Mouse (Mus musculus) limb, embryonic 14.5 days (tissue): ENCODE data around the gene Rnf34. TPM values are rescaled to one million over a fixed set of nuclear protein-coding genes. Genes with fewer than 3 reads are reported as not detected.

Experiments
- ATAC-seq: fragments of 200-750 bp; cut with Nextera tagmentation; 2 replicates; pipeline ENCODE4 v1.8.0; 2017; ENCODE audit warnings: low read depth, moderate number of reproducible peaks, moderate TSS enrichment; ENCODE audit not compliant: low FRiP score
- DNase-seq: peaks from one replicate; pipeline ENCODE4 v3.0.0-alpha.2; 2015; ENCODE audit warnings: low spot score
- H3K27ac ChIP-seq: fragments of 300-500 bp; sonication (generic); replicated peaks from 2 replicates; pipeline ENCODE4 v1.5.1; 2014; ENCODE audit warnings: low read depth, mild to moderate bottlenecking, low read length, moderate library complexity, mixed read lengths
- H3K27me3 ChIP-seq: fragments of 300-500 bp; sonication (generic); 2 replicates; pipeline ENCODE4 v1.6.1; 2014; ENCODE audit warnings: low read length, mixed read lengths; ENCODE audit not compliant: control insufficient read depth, insufficient read depth
- H3K36me3 ChIP-seq: fragments of 300-500 bp; sonication (generic); 2 replicates; pipeline ENCODE4 v1.6.1; 2014; ENCODE audit warnings: mild to moderate bottlenecking, low read length, moderate library complexity, mixed read lengths; ENCODE audit not compliant: control insufficient read depth, insufficient read depth
- H3K4me1 ChIP-seq: fragments of 300-500 bp; sonication (generic); 2 replicates; pipeline ENCODE4 v1.6.1; 2014; ENCODE audit warnings: antibody characterized with exemption, low read length, mixed read lengths; ENCODE audit not compliant: control insufficient read depth, insufficient read depth
- H3K4me2 ChIP-seq: fragments of 300-500 bp; sonication (generic); replicated peaks from 2 replicates; pipeline ENCODE4 v1.6.1; 2014; ENCODE audit warnings: low read depth, mild to moderate bottlenecking, low read length, moderate library complexity; ENCODE audit not compliant: severe bottlenecking
- H3K4me3 ChIP-seq: fragments of 300-500 bp; sonication (generic); replicated peaks from 2 replicates; pipeline ENCODE4 v1.5.1; 2014; ENCODE audit warnings: low read length
- H3K9ac ChIP-seq: fragments of 300-500 bp; sonication (generic); 2 replicates; pipeline ENCODE4 v1.6.1; 2014; ENCODE audit warnings: mild to moderate bottlenecking, low read depth, low read length, moderate library complexity; ENCODE audit not compliant: severe bottlenecking
- H3K9me3 ChIP-seq: fragments of 300-500 bp; sonication (generic); 2 replicates; pipeline ENCODE4 v1.6.1; 2016; ENCODE audit warnings: low read length; ENCODE audit not compliant: control insufficient read depth
- POLR2A ChIP-seq: fragments of 200-500 bp; IDR thresholded peaks from 2 replicates; pipeline ENCODE4 v1.8.0; 2012; ENCODE audit warnings: inconsistent platforms, mild to moderate bottlenecking, moderate library complexity, borderline replicate concordance; ENCODE audit not compliant: insufficient read depth, insufficient read length; ENCODE audit errors: extremely low read depth
- WGBS: fragments of 180-500 bp; shearing (Covaris S2); extraction: QIAGEN DNeasy Blood & Tissue Kit; methylation state at CpG from one replicate; pipeline ENCODE4 v1.1.7; 2014; 5-methylcytosine and 5-hydroxymethylcytosine counted together
- polyA plus RNA-seq, 2 experiments: library from polyadenylated mRNA; depleted of rRNA in 1 of 2; stranded (reverse) in 1 of 2; unstranded in 1 of 2; fragments of >200 nt; fragmentation: Nextera tagmentation in 1 of 2; extraction: Ambion mirVana in 1 of 2; gene quantifications; 2 replicates each; pipeline versions ENCODE4 v1.2.1 to v1.2.3; 2012 to 2014

Gene Rnf34
- polyA plus RNA-seq, 2 experiments, result 23.5 to 33.7 TPM

DNA sequence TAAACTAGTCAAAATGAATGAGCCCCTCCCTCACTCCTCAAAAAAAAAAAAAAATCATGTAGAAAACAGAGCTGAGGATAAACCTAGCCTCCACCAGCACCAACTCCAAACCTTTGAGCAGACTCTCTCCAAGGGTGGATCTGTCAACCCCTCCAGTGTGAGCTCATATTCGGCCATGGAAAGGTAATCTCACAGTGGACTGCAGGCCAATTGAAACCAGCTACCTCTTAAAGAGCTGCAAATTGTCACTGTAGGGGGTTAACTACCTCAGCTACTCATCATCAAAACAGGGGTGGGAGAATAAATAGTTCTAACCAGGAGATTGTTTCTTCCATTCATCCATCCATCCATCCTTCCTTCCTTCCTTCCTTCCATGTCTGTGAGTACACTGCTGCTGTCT lies 57.3 kb downstream of the Rnf34 start:
- Histone ChIP-seq H3K4me1 (no peaks in the 10 kb centered on the region; the same call in 1 of the 2 replicates), H3K9me3 (no peaks in the 10 kb centered on the region), H3K27me3 (no peaks in the 10 kb centered on the region), H3K4me3 (no peak overlapping the region), H3K36me3 (no peaks in the 10 kb centered on the region), H3K27ac (no peak overlapping the region), H3K9ac (no peak overlapping the region), H3K4me2 (no peak overlapping the region)
- DNase-seq (no peak), ATAC-seq (no peak)
- 60% methylated on average over 1 of the region's 1 CpGs for WGBS
- TF ChIP-seq POLR2A, result no peak

DNA sequence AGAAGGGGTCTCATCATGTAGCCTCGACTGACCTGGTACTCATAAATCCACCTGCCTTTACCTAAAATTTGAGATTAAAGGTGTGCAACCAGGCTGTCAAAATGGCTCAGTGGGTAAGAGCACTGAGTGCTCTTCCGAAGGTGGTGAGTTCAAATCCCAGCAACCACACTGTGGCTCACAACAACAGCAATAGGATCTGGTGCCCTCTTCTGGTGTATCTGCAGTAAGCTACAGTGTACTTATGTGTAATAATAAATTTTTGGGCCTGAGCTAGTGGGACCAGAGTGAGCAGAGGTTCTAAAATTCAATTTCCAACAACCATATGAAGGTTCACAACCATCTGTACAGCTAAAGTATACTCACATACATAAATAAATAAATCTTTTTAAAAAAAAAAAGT lies 58.2 kb downstream of the Rnf34 start:
- Histone ChIP-seq H3K36me3 (no peaks in the 10 kb centered on the region), H3K27ac (no peak overlapping the region), H3K9ac (no peak overlapping the region), H3K27me3 (no peaks in the 10 kb centered on the region), H3K4me1 (no peaks in the 10 kb centered on the region; the same call in 1 of the 2 replicates), H3K4me3 (no peak overlapping the region), H3K4me2 (no peak overlapping the region), H3K9me3 (no peaks in the 10 kb centered on the region)
- TF ChIP-seq POLR2A, result no peak
- 85% methylated on average over 2 of the region's 2 CpGs for WGBS
- DNase-seq, result no peak
- ATAC-seq, result no peak

DNA sequence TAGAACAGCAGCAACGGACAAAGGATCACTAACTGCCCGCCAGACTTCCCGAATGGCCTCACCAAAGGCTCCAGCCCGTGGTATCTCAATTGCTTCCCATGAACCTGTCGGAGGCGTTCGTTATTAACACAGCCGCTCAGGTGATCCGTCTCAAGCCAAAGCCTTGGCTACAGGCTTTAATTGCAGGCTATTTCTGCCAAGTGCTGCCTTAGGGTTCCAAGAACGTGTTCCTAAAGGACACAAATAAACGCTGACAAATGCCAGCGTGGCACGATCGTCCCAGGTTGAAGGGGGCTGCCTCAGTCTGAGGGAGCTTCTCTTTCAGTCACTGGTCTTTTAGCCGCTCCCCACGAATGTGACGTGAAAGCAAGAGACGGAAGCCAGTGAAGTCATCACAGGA lies 59.6 kb downstream of the Rnf34 start:
- ATAC-seq, result no peak
- Histone ChIP-seq H3K4me3 (no peak overlapping the region), H3K27me3 (no peaks in the 10 kb centered on the region), H3K4me2 (no peak overlapping the region), H3K9ac (no peak overlapping the region), H3K4me1 (no peaks in the 10 kb centered on the region; the same call in 1 of the 2 replicates), H3K27ac (no peak overlapping the region), H3K36me3 (no peaks in the 10 kb centered on the region), H3K9me3 (no peaks in the 10 kb centered on the region)
- no peak for TF ChIP-seq POLR2A
- WGBS, result 68% methylated on average over 18 of the region's 18 CpGs
- DNase-seq, result no peak

DNA sequence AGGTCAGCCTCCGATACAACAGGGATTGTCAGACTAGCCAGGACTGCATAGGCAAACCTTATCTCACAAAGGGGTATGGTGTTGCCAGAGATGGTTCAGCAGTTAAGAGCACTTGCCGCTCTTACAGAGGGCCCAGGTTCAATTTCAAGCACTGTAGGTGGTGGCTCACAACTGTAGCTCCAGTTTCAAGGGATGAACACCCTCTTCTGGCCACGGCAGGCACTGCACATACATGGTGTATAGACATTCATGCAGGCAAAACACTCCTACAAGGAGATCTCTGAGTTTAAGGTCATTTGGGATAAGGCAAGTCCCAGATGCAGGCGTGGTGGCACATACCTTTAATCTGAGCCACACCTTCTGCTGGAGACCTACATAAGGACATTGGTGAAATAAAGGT lies 63.0 kb downstream of the Rnf34 start:
- 92% methylated on average over 4 of the region's 4 CpGs for WGBS
- H3K9ac ChIP-seq, result no peak overlapping the region

DNA sequence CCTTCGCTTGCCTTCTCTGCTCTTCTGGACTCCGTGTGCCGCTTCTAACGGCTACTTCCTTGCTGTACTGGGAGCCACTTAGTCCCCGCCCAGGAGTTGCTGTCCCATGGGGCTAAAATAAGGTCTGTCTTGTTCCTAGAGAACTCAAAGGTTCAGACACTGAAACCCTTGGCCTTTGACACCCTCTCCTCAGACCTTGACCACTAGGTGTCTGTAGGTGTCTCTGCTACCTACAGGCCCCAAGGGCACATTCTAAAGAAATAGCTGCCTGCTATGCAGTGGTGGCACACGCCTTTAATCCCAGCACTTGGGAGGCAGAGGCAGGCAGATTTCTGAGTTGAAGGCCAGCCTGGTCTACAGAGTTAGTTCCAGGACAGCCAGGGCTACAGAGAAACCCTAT lies 66.3 kb downstream of the Rnf34 start:
- Histone ChIP-seq H3K4me2 (no peak overlapping the region), H3K4me1 (no peaks in the 10 kb centered on the region), H3K27ac (no peak overlapping the region), H3K27me3 (no peaks in the 10 kb centered on the region), H3K36me3 (no peaks in the 10 kb centered on the region; the same call in 1 of the 2 replicates), H3K4me3 (no peak overlapping the region), H3K9ac (no peak overlapping the region), H3K9me3 (no peaks in the 10 kb centered on the region)
- no peak for TF ChIP-seq POLR2A
- no peak for ATAC-seq
- WGBS, result 90% methylated on average over 6 of the region's 6 CpGs
- DNase-seq, result no peak

More for the DNA sequence above, 63.0 kb downstream of the Rnf34 start:
- ATAC-seq, result no peak
- no peak for DNase-seq
- Histone ChIP-seq H3K4me1 (no peaks in the 10 kb centered on the region; the same call in 1 of the 2 replicates), H3K9me3 (no peaks in the 10 kb centered on the region), H3K27ac (no peak overlapping the region), H3K4me2 (no peak overlapping the region), H3K27me3 (no peaks in the 10 kb centered on the region), H3K36me3 (no peaks in the 10 kb centered on the region), H3K4me3 (no peak overlapping the region)
- no peak for TF ChIP-seq POLR2A
